Mouse (Mus musculus) lung, adult 2 months (tissue): ENCODE measurements around the gene Frmd3.

Source experiments
- CTCF ChIP-seq: fragments of 200-500 bp; IDR thresholded peaks from 2 replicates; pipeline ENCODE4 v1.5.1; 2011; ENCODE audit warnings: mild to moderate bottlenecking, low read length, control low read depth; ENCODE audit not compliant: insufficient read depth
- POLR2A ChIP-seq: fragments of 200-500 bp; IDR thresholded peaks from 2 replicates; pipeline ENCODE4 v1.6.1; 2011; ENCODE audit warnings: low read depth, mild to moderate bottlenecking, control low read depth, low read length, borderline replicate concordance; ENCODE audit errors: extremely low read depth

GRCm38 (mm10) chr4:74013211-74014047, at the start of gene Frmd3:
- TF ChIP-seq CTCF (no peak), POLR2A (no peak)
